Mouse (Mus musculus) midbrain, embryonic 12.5 days (tissue): ENCODE measurements around the gene Abcb8. TPM values are rescaled to one million over a fixed set of nuclear protein-coding genes. Genes with fewer than 3 reads are reported as not detected.

Experiments used
- ATAC-seq: fragments of 200-750 bp; cut with Nextera tagmentation; 2 replicates; pipeline ENCODE4 v1.8.0; 2017; ENCODE audit warnings: low read depth, moderate TSS enrichment, moderate library complexity; ENCODE audit not compliant: low FRiP score
- H3K27ac ChIP-seq: fragments of 300-500 bp; sonication (generic); replicated peaks from 2 replicates; pipeline ENCODE4 v1.5.1; 2016; ENCODE audit warnings: mild to moderate bottlenecking
- H3K27me3 ChIP-seq: fragments of 300-500 bp; sonication (generic); 2 replicates; pipeline ENCODE4 v1.6.1; 2016; ENCODE audit warnings: mild to moderate bottlenecking
- H3K36me3 ChIP-seq: fragments of 300-500 bp; sonication (generic); 2 replicates; pipeline ENCODE4 v1.6.1; 2016
- H3K4me1 ChIP-seq: fragments of 300-500 bp; sonication (generic); 2 replicates; pipeline ENCODE4 v1.6.1; 2016
- H3K4me2 ChIP-seq: fragments of 300-500 bp; sonication (generic); replicated peaks from 2 replicates; pipeline ENCODE4 v1.6.1; 2016; ENCODE audit warnings: mild to moderate bottlenecking, moderate library complexity
- H3K4me3 ChIP-seq: fragments of 300-500 bp; sonication (generic); 2 replicates; pipeline ENCODE4 v1.5.1; 2016; ENCODE audit warnings: mild to moderate bottlenecking
- H3K9ac ChIP-seq: fragments of 300-500 bp; sonication (generic); replicated peaks from 2 replicates; pipeline ENCODE4 v1.6.1; 2016; ENCODE audit warnings: mild to moderate bottlenecking, moderate library complexity
- H3K9me3 ChIP-seq: fragments of 300-500 bp; sonication (generic); 2 replicates; pipeline ENCODE4 v1.6.1; 2016; ENCODE audit warnings: mild to moderate bottlenecking
- WGBS: fragments of 180-500 bp; shearing (Covaris S2); methylation state at CpG from one replicate; pipeline ENCODE4 v1.1.7; 2016; 5-methylcytosine and 5-hydroxymethylcytosine counted together
- polyA plus RNA-seq: library from polyadenylated mRNA; unstranded; fragments of >200 nt; fragmentation: Nextera tagmentation; extraction: Ambion mirVana; gene quantifications from 2 replicates; pipeline ENCODE4 v1.2.1, GENCODE M21; 2016

The Abcb8 gene
- polyA plus RNA-seq, 1 experiment from 2014 or later = 48.0 TPM

DNA sequence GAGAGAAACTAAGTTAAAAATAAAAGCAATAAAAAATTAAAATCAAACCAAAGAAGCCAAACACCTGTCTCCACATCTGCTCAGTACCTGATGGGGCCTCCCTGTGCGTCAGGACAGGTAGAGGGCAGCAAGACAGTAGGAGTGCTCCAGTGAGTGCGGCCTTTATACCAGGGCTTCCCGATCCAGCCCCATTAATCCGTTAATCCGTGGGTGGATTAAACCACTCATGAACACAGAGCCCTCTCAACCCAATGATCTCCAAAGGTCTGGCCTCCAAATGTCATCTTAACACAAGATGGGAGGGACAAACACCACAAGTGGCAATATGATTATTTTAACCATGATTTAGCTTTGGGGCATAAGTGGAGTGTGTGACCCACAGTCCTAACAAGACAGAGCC lies 19.7 kb upstream of the Abcb8 start:
- H3K4me3 ChIP-seq = no peak overlapping the region
- ATAC-seq = no peak
- H3K4me2 ChIP-seq = no peak overlapping the region
- no peaks in the 10 kb centered on the region for H3K36me3 ChIP-seq
- no peaks in the 10 kb centered on the region for H3K9me3 ChIP-seq
- no peak overlapping the region for H3K9ac ChIP-seq
- H3K27ac ChIP-seq = no peak overlapping the region
- H3K27me3 ChIP-seq = no peaks in the 10 kb centered on the region
- WGBS = 52% methylated on average over 5 of the region's 5 CpGs
- H3K4me1 ChIP-seq = no peaks in the 10 kb centered on the region

GRCm38 (mm10) chr5:24374216-24374615 lies 19.2 kb upstream of the Abcb8 start:
- Histone ChIP-seq H3K4me1 (no peaks in the 10 kb centered on the region), H3K4me2 (no peak overlapping the region), H3K9ac (no peak overlapping the region), H3K4me3 (no peak overlapping the region), H3K36me3 (no peaks in the 10 kb centered on the region), H3K27me3 (no peaks in the 10 kb centered on the region), H3K27ac (no peak overlapping the region), H3K9me3 (no peaks in the 10 kb centered on the region)
- ATAC-seq = no peak
- 77% methylated on average over 6 of the region's 6 CpGs for WGBS

GRCm38 (mm10) chr5:24374666-24375328 lies 18.7 kb upstream of the Abcb8 start:
- Histone ChIP-seq H3K36me3 (no peaks in the 10 kb centered on the region), H3K27ac (no peak overlapping the region), H3K4me3 (no peak overlapping the region), H3K9ac (no peak overlapping the region), H3K4me1 (no peaks in the 10 kb centered on the region), H3K9me3 (no peaks in the 10 kb centered on the region), H3K27me3 (no peaks in the 10 kb centered on the region), H3K4me2 (no peak overlapping the region)
- 88% methylated on average over 7 of the region's 7 CpGs for WGBS
- no peak for ATAC-seq

GRCm38 (mm10) chr5:24378700-24379099 lies 14.8 kb upstream of the Abcb8 start:
- no peak for ATAC-seq
- Histone ChIP-seq H3K9me3 (no peaks in the 10 kb centered on the region), H3K9ac (no peak overlapping the region), H3K27me3 (no peaks in the 10 kb centered on the region), H3K4me1 (peaks cover 6% of the 10 kb centered on the region), H3K27ac (no peak overlapping the region), H3K4me3 (no peak overlapping the region), H3K36me3 (no peaks in the 10 kb centered on the region), H3K4me2 (no peak overlapping the region)
- 74% methylated on average over 2 of the region's 2 CpGs for WGBS

- no peak for ATAC-seq
- 0 out of 2 replicates have a peak, but pooled peaks cover under 1% of the 10 kb centered on the region for H3K27me3 ChIP-seq
- no peaks in the 10 kb centered on the region for H3K9me3 ChIP-seq
- no peak overlapping the region for H3K4me3 ChIP-seq
- no peak overlapping the region for H3K27ac ChIP-seq
- 80% methylated on average over 4 of the region's 4 CpGs for WGBS
- H3K4me2 ChIP-seq = no peak overlapping the region
- no peak overlapping the region for H3K9ac ChIP-seq
- peaks cover 10% of the 10 kb centered on the region for H3K4me1 ChIP-seq
- H3K36me3 ChIP-seq = no peaks in the 10 kb centered on the region
Measured at GRCm38 (mm10) chr5:24379501-24379900, 14.0 kb upstream of the Abcb8 start.

DNA sequence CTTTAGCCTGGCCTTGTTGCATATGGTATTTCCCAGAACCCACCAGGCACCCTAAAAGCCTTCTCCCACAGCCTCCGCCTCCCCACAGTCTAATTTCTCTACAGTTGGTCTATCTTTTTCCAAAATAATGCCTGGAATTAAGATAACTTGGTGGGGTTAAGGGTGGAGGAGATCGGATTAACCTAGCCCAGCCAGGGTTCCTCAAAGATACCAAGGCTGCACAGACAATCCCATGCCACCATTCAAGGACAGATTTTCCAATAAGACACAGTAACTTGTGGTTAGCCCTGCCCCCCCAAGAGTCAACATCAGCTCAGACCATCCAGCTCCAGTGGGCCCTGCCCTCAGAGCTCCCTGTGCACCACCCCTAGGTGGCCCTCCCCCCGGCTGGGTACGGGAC lies 13.0 kb upstream of the Abcb8 start:
- Histone ChIP-seq H3K4me2 (no peak overlapping the region), H3K9me3 (no peaks in the 10 kb centered on the region), H3K27ac (no peak overlapping the region), H3K36me3 (no peaks in the 10 kb centered on the region), H3K4me3 (no peak overlapping the region), H3K4me1 (peaks cover 10% of the 10 kb centered on the region), H3K27me3 (peaks cover 10% of the 10 kb centered on the region), H3K9ac (no peak overlapping the region)
- 94% methylated on average over 4 of the region's 4 CpGs for WGBS
- no peak for ATAC-seq

GRCm38 (mm10) chr5:24381486-24381885 lies 12.0 kb upstream of the Abcb8 start:
- Histone ChIP-seq H3K4me1 (peaks cover 10% of the 10 kb centered on the region), H3K4me3 (no peak overlapping the region), H3K9me3 (no peaks in the 10 kb centered on the region), H3K36me3 (no peaks in the 10 kb centered on the region), H3K4me2 (no peak overlapping the region), H3K27ac (no peak overlapping the region), H3K27me3 (peaks cover 20% of the 10 kb centered on the region), H3K9ac (no peak overlapping the region)
- WGBS = 69% methylated on average over 6 of the region's 6 CpGs
- no peak for ATAC-seq

GRCm38 (mm10) chr5:24381988-24382387 lies 11.5 kb upstream of the Abcb8 start:
- Histone ChIP-seq H3K4me1 (peaks cover 14% of the 10 kb centered on the region), H3K27me3 (peaks cover 25% of the 10 kb centered on the region), H3K4me2 (no peak overlapping the region), H3K9me3 (no peaks in the 10 kb centered on the region), H3K36me3 (no peaks in the 10 kb centered on the region), H3K9ac (no peak overlapping the region), H3K27ac (no peak overlapping the region), H3K4me3 (no peak overlapping the region)
- ATAC-seq = no peak
- 65% methylated on average over 2 of the region's 2 CpGs for WGBS

DNA sequence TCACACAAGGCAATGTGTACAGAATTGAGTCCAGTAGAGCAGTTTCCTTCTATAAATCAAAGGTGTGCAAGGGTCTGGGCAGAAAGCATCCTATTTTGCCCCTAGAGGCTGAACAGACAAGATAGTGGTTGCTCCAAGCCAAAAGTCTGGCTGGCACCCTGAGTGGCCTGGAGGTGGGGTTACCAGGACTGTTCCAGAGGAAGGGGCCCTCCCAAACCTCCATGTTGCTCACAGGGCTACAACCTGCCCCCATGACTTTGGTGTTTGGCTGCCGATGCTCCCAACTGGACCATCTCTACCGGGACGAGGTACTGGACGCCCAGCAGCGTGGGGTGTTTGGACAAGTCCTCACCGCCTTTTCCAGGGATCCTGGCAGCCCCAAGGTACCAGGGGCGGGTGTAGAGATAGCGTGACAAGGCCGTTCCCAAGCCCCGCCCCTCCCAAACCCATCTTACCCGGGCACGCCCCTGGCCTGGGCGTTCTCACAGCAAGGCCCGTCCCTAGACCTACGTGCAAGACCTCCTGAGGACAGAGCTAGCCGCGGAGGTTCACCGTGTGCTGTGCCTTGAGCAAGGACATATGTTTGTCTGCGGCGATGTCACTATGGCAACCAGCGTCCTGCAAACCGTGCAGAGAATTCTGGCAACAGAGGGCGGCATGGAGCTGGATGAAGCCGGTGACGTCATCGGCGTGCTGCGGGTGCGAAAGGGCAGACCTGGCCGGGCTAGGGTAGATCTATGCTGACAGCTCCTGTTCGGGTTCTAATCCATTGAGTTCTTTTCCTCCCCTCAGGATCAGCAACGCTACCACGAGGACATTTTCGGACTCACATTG lies 10.2 kb upstream of the Abcb8 start:
- H3K36me3 ChIP-seq = no peaks in the 10 kb centered on the region
- peak overlapping the region; percentile 66 for H3K27ac ChIP-seq
- peak overlapping the region; percentile 70 for H3K4me2 ChIP-seq
- H3K9ac ChIP-seq = peak overlapping the region; percentile 53
- peak overlapping the region; percentile 50 for H3K4me3 ChIP-seq
- peaks cover 38% of the 10 kb centered on the region for H3K27me3 ChIP-seq
- peak; percentile 83 for ATAC-seq
- H3K9me3 ChIP-seq = no peaks in the 10 kb centered on the region
- under 1% methylated on average over 34 of the region's 34 CpGs for WGBS
- peaks cover 24% of the 10 kb centered on the region for H3K4me1 ChIP-seq

GRCm38 (mm10) chr5:24384407-24384806 lies 9.1 kb upstream of the Abcb8 start:
- peaks cover 49% of the 10 kb centered on the region for H3K27me3 ChIP-seq
- no peak overlapping the region for H3K4me3 ChIP-seq
- H3K9ac ChIP-seq = no peak overlapping the region
- H3K27ac ChIP-seq = no peak overlapping the region
- H3K36me3 ChIP-seq = no peaks in the 10 kb centered on the region
- no peaks in the 10 kb centered on the region for H3K9me3 ChIP-seq
- peaks cover 28% of the 10 kb centered on the region for H3K4me1 ChIP-seq
- WGBS = 72% methylated on average over 6 of the region's 6 CpGs
- no peak overlapping the region; the same call in 1 of the 2 replicates for H3K4me2 ChIP-seq
- ATAC-seq = no peak

GRCm38 (mm10) chr5:24385374-24385773 lies 8.1 kb upstream of the Abcb8 start:
- no peak overlapping the region for H3K4me3 ChIP-seq
- H3K27me3 ChIP-seq = peaks cover 58% of the 10 kb centered on the region
- no peak overlapping the region for H3K4me2 ChIP-seq
- no peak overlapping the region for H3K27ac ChIP-seq
- no peaks in the 10 kb centered on the region for H3K36me3 ChIP-seq
- H3K4me1 ChIP-seq = peaks cover 28% of the 10 kb centered on the region
- H3K9me3 ChIP-seq = no peaks in the 10 kb centered on the region
- WGBS = 89% methylated on average over 5 of the region's 5 CpGs
- ATAC-seq = no peak
- H3K9ac ChIP-seq = no peak overlapping the region

DNA sequence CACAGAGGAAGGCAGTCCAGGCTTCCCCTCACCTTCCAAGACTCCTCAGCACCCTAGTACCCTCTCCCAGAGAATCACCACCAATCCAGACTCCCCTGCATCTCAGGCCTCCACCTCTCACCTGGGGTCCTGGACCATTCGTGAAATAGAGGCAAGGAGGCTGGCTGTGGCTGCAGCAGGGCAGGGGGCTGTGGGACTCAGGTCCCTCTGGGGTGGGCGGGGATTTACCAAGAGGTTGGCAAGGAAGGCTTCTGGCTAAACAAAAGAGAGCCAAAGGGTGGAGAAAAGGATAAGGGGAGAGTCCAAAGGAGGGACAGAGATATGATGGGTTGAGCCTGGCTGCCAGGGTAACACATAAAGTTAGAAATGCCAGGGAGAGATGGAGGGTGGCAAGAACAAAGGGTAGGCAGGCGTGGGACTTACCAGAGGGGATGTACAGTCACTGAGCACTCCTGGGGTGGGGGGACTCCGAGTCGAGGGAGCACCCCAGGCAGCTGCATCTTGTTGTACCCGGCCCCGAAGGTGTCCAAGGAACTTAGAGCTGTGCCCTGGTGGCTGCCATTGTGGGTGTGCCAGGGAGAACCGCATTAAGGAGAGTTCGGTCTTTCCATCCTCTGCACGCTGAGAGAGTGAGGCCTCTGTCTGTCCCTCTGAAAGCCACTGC lies 7.4 kb upstream of the Abcb8 start:
- no peak overlapping the region for H3K4me2 ChIP-seq
- peaks cover 64% of the 10 kb centered on the region for H3K27me3 ChIP-seq
- H3K36me3 ChIP-seq = no peaks in the 10 kb centered on the region
- no peak for ATAC-seq
- H3K9me3 ChIP-seq = no peaks in the 10 kb centered on the region
- 76% methylated on average over 10 of the region's 10 CpGs for WGBS
- peaks cover 28% of the 10 kb centered on the region for H3K4me1 ChIP-seq
- no peak overlapping the region for H3K9ac ChIP-seq
- no peak overlapping the region for H3K4me3 ChIP-seq
- H3K27ac ChIP-seq = no peak overlapping the region
